Mouse (Mus musculus) G1E-ER4 (cell line): ENCODE measurements around the gene Egfl8. TPM values are rescaled to one million over a fixed set of nuclear protein-coding genes. Genes with fewer than 3 reads are reported as not detected.

Source experiments
- GATA1 ChIP-seq: IDR thresholded peaks from one replicate; pipeline ENCODE4 v1.8.0; 2012; ENCODE audit warnings: low read length, inconsistent platforms
- polyA plus RNA-seq: library from polyadenylated mRNA; stranded (reverse); fragments of >175 nt; gene quantifications from 2 replicates; pipeline ENCODE4 v1.2.3, GENCODE M21; 2012

The Egfl8 gene
- polyA plus RNA-seq, 1 experiment, result 1.1 TPM

- no peak for TF ChIP-seq GATA1
These were observed 32.0 kb downstream of the Egfl8 start for GRCm38 (mm10) chr17:34583819-34584218.

GRCm38 (mm10) chr17:34583397-34583796, 32.4 kb downstream of the Egfl8 start:
- TF ChIP-seq GATA1, result no peak

- TF ChIP-seq GATA1, result no peak
These were observed 33.2 kb downstream of the Egfl8 start for GRCm38 (mm10) chr17:34582528-34582927.

- TF ChIP-seq GATA1, result no peak
These were observed 37.7 kb downstream of the Egfl8 start for GRCm38 (mm10) chr17:34578070-34578469.

DNA sequence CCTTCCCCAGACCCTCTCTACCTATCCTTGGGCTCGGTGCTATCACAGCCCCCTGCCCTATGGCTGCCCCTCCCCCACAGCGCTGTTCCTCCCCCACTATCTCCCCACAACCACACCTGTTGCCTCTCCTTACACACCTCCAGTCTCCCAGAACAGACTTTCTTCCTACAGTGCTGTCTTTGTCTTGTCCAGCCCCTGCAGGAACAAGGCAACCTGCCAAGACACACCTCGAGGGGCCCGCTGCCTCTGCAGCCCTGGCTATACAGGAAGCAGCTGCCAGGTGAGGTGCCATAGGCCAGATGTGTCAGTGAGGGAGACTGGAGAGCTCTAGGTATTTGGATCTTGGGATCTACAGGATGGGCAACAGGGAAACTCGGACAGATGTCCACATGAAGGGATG, 39.2 kb downstream of the Egfl8 start:
- no peak for TF ChIP-seq GATA1

DNA sequence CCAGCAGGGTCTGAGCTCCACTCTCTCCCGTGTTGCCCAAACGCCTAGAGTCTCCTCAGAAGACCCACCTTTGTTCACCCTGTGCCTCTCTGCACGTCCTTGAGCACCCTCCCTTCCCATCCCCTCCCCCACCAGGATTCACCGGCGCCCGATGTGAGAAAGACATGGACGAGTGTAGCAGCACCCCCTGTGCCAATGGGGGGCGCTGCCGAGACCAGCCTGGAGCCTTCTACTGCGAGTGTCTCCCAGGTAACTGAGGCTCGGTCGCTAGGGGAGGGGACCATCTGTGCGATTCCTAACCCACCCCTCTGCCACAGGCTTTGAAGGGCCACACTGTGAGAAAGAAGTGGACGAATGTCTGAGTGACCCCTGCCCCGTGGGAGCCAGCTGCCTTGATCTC, 43.4 kb downstream of the Egfl8 start:
- TF ChIP-seq GATA1, result no peak

DNA sequence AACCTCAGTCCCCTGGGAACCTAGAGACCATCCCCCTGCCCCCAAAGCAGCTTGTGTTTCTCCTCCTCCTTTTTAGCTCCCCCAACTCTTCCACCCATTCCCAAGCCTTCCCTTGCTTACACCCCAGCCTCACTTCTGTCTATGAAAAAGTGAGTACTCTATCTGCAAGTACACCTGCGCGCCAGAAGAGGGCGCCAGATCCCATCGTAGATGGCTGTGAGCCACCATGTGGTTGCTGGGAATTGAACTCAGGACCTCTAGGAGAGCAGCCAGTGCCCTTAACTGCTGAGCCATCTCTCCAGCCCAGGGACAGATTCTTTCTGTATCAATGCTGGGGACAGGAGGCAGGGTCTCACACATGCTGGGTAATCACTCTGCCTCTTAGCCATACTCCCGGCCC, 43.9 kb downstream of the Egfl8 start:
- no peak for TF ChIP-seq GATA1

- TF ChIP-seq GATA1, result no peak
These were observed 45.9 kb downstream of the Egfl8 start for GRCm38 (mm10) chr17:34569919-34570318.

DNA sequence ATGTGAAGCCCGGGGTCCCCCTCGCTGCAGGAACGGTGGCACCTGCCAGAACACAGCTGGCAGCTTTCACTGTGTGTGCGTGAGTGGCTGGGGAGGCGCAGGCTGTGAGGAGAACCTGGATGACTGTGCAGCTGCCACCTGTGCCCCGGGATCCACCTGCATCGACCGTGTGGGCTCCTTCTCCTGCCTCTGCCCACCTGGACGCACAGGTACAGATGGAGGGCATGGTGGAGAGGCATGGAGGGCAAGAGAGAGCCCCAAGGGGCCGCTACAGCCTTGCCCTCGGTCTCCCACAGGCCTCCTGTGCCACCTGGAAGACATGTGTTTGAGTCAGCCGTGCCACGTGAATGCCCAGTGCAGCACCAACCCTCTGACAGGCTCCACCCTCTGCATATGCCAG, 47.4 kb downstream of the Egfl8 start:
- no peak for TF ChIP-seq GATA1

GRCm38 (mm10) chr17:34567311-34567710, 48.5 kb downstream of the Egfl8 start:
- no peak for TF ChIP-seq GATA1

GRCm38 (mm10) chr17:34564796-34565195, 51.0 kb downstream of the Egfl8 start:
- no peak for TF ChIP-seq GATA1

GRCm38 (mm10) chr17:34564003-34564421, 51.8 kb downstream of the Egfl8 start, which contains the start of gene Notch4:
TSS of gene Notch4 (plus strand) at chr17:34564268.
- TF ChIP-seq GATA1, result no peak

DNA sequence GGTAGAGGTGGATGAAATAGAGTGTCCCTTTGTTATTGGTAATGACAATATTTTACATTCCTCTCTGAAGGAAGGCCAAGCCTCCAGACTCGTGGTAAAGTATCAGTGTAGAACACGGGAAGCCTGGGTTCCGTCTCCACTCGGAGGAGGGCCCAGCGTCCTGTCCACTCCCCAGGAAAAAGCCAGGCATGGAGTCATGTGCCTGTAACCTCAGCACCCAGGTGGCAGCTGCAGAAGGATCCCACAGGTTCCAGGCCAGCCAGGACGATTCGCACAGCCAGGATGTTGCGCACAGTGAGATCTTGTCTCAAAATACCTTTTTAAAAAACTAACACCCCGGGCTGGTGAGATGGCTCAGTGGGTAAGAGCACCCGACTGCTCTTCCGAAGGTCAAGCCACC, 52.4 kb downstream of the Egfl8 start:
- TF ChIP-seq GATA1, result no peak

Other genes starting within 250 kb of the Egfl8 start
- gene Btnl1, start 238.8 kb downstream of the Egfl8 start, polyA plus RNA-seq, result not detected in 2 replicates
- gene BC051142, start 217.2 kb downstream of the Egfl8 start, polyA plus RNA-seq, result not detected in 2 replicates
- not detected in 2 replicates for gene Btnl4, start 138.7 kb downstream of the Egfl8 start, polyA plus RNA-seq
- gene Btnl6, start 98.6 kb downstream of the Egfl8 start, polyA plus RNA-seq, result not detected in 2 replicates
- gene Notch4, start 51.7 kb downstream of the Egfl8 start, polyA plus RNA-seq, result 0.78 and 0.90 TPM in 2 replicates
- 297 and 335 TPM in 2 replicates for gene Gpsm3, start 26.2 kb downstream of the Egfl8 start, polyA plus RNA-seq
- gene Pbx2, start 24.7 kb downstream of the Egfl8 start, polyA plus RNA-seq, result 127 and 177 TPM in 2 replicates
- 4.7 and 5.9 TPM in 2 replicates for gene Ager, start 18.1 kb downstream of the Egfl8 start, polyA plus RNA-seq
- 67.6 and 71.2 TPM in 2 replicates for gene Rnf5, start 12.3 kb downstream of the Egfl8 start, polyA plus RNA-seq
- 137 and 143 TPM in 2 replicates for gene Agpat1, start 11.7 kb downstream of the Egfl8 start, polyA plus RNA-seq
- gene Ppt2, start 12.5 kb upstream of the Egfl8 start, polyA plus RNA-seq, result 28.0 and 46.7 TPM in 2 replicates
- gene Prrt1, start 13.6 kb upstream of the Egfl8 start, polyA plus RNA-seq, result 0.04 TPM in 1 of 2 replicates, not detected in the other
- 7.1 and 7.5 TPM in 2 replicates for gene Fkbpl, start 28.8 kb upstream of the Egfl8 start, polyA plus RNA-seq
- 130 TPM in 2 replicates for gene Atf6b, start 31.2 kb upstream of the Egfl8 start, polyA plus RNA-seq
- not detected in 2 replicates for gene Tnxb, start 54.6 kb upstream of the Egfl8 start, polyA plus RNA-seq
- not detected in 2 replicates for gene C4b, start 127.9 kb upstream of the Egfl8 start, polyA plus RNA-seq
- gene Cyp21a1, start 188.6 kb upstream of the Egfl8 start, polyA plus RNA-seq, result not detected in 2 replicates
- gene Stk19, start 221.0 kb upstream of the Egfl8 start, polyA plus RNA-seq, result 52.4 and 52.9 TPM in 2 replicates
- gene Dxo, start 221.0 kb upstream of the Egfl8 start, polyA plus RNA-seq, result 47.6 and 78.7 TPM in 2 replicates
- gene Skiv2l, start 234.2 kb upstream of the Egfl8 start, polyA plus RNA-seq, result 62.2 and 65.4 TPM in 2 replicates
- gene Nelfe, start 234.4 kb upstream of the Egfl8 start, polyA plus RNA-seq, result 375 and 385 TPM in 2 replicates
- gene Cfb, start 246.5 kb upstream of the Egfl8 start, polyA plus RNA-seq, result not detected in 2 replicates